Mouse (Mus musculus) forebrain, postnatal 0 days (tissue): ENCODE measurements around the gene Ptpn20. TPM values are rescaled to one million over a fixed set of nuclear protein-coding genes. Genes with fewer than 3 reads are reported as not detected.

Source experiments
- ATAC-seq: fragments of 200-750 bp; cut with Nextera tagmentation; 2 replicates; pipeline ENCODE4 v1.8.0; 2017; ENCODE audit warnings: mild to moderate bottlenecking, moderate library complexity
- DNase-seq: peaks from one replicate; pipeline ENCODE4 v3.0.0-alpha.2; 2015
- H3K27ac ChIP-seq: fragments of 300-500 bp; sonication (generic); 2 replicates; pipeline ENCODE4 v1.5.1; 2014; ENCODE audit warnings: low read depth, mild to moderate bottlenecking, antibody characterized with exemption, low read length, moderate library complexity, mixed read lengths
- H3K27me3 ChIP-seq: fragments of 300-500 bp; sonication (generic); 2 replicates; pipeline ENCODE4 v1.6.1; 2014; ENCODE audit warnings: mild to moderate bottlenecking, low read length, mixed read lengths; ENCODE audit not compliant: insufficient read depth
- H3K36me3 ChIP-seq: fragments of 300-500 bp; sonication (generic); 2 replicates; pipeline ENCODE4 v1.6.1; 2014; ENCODE audit warnings: mild to moderate bottlenecking, moderate library complexity; ENCODE audit not compliant: insufficient read depth
- H3K4me1 ChIP-seq: fragments of 300-500 bp; sonication (generic); 2 replicates; pipeline ENCODE4 v1.6.1; 2014; ENCODE audit warnings: antibody characterized with exemption; ENCODE audit not compliant: insufficient read depth
- H3K4me2 ChIP-seq: fragments of 300-500 bp; sonication (generic); 2 replicates; pipeline ENCODE4 v1.6.1; 2014; ENCODE audit warnings: low read depth, mild to moderate bottlenecking, moderate library complexity
- H3K4me3 ChIP-seq: fragments of 300-500 bp; sonication (generic); 2 replicates; pipeline ENCODE4 v1.5.1; 2014; ENCODE audit warnings: low read depth, low read length, mixed read lengths
- H3K9ac ChIP-seq: fragments of 300-500 bp; sonication (generic); 2 replicates; pipeline ENCODE4 v1.6.1; 2014; ENCODE audit warnings: mild to moderate bottlenecking
- H3K9me3 ChIP-seq: fragments of 300-500 bp; sonication (generic); 2 replicates; pipeline ENCODE4 v1.6.1; 2016; ENCODE audit warnings: low read length
- CTCF ChIP-seq: sonication (generic); IDR thresholded peaks from 2 replicates; pipeline ENCODE4 v1.5.1; 2016; ENCODE audit warnings: antibody characterized with exemption, control low read depth, low read depth
- WGBS: fragments of 180-500 bp; shearing (Covaris S2); extraction: QIAGEN DNeasy Blood & Tissue Kit; methylation state at CpG from one replicate; pipeline ENCODE4 v1.1.7; 2014; 5-methylcytosine and 5-hydroxymethylcytosine counted together
- polyA plus RNA-seq: library from polyadenylated mRNA; unstranded; fragments of >200 nt; fragmentation: Nextera tagmentation; extraction: Ambion mirVana; gene quantifications from 2 replicates; pipeline ENCODE4 v1.2.1, GENCODE M21; 2015
- total RNA-seq: library from RNA; depleted of rRNA; stranded (reverse); fragments of >200 nt; gene quantifications from 2 replicates; pipeline ENCODE4 v1.2.3, GENCODE M21; 2014

Gene Ptpn20
- total and polyA plus RNA-seq, 2 experiments from 2014 or later = 0.30 to 0.33 TPM

DNA sequence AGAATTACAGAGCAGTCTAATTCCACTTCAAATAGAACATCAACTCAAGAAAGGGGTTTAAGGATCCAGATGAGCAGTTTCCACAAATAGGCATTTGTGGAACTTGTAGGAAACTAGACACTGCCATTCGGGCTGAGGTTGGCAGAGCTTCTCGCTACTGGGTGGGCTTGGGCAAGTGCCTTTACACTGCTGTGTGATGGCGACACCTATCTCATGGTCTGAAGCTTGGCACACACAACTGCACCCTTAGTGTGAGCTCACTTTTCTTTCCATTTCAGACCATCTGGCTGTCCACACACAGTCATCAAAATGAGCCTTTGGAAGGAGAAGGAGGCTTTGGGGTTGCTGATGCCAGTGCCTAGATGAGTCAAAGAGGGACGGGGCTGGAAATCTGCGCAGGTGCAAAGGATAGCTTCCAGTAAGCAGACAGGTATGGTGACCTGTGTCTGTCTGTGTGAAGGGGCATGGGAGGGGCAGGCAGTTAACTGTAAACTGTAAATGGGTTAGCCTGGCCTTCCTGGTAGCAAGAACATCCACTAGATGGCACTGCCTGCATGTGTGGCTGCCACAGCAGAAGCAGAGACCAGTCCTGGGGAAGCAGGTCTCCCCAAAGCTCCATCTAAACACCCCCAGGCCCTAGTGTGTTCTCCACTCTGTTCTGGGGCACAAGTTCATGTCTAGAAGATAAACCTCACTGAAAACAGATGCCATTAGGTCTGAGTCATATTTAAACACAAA, 84.5 kb downstream of the Ptpn20 start:
- H3K4me2 ChIP-seq = no peak overlapping the region
- H3K9me3 ChIP-seq = no peaks in the 10 kb centered on the region
- H3K4me1 ChIP-seq = no peaks in the 10 kb centered on the region
- 67% methylated on average over 5 of the region's 5 CpGs for WGBS
- no peaks in the 10 kb centered on the region for H3K27me3 ChIP-seq
- peak; percentile 74 for DNase-seq
- ATAC-seq = peak; percentile 69
- peak; percentile 90 for TF ChIP-seq CTCF
- no peak overlapping the region for H3K9ac ChIP-seq
- H3K4me3 ChIP-seq = no peak overlapping the region
- no peaks in the 10 kb centered on the region for H3K36me3 ChIP-seq
- no peak overlapping the region for H3K27ac ChIP-seq

GRCm38 (mm10) chr14:33677996-33678395, 89.0 kb downstream of the Ptpn20 start:
- Histone ChIP-seq H3K9ac (no peak overlapping the region), H3K4me2 (no peak overlapping the region), H3K36me3 (no peaks in the 10 kb centered on the region), H3K27ac (no peak overlapping the region), H3K4me1 (no peaks in the 10 kb centered on the region), H3K27me3 (no peaks in the 10 kb centered on the region), H3K9me3 (no peaks in the 10 kb centered on the region), H3K4me3 (no peak overlapping the region)
- no peak for TF ChIP-seq CTCF
- DNase-seq (no peak), ATAC-seq (no peak)
- WGBS = 89% methylated on average over 6 of the region's 6 CpGs

- H3K9me3 ChIP-seq = no peaks in the 10 kb centered on the region
- no peak overlapping the region for H3K4me3 ChIP-seq
- H3K27me3 ChIP-seq = no peaks in the 10 kb centered on the region
- TF ChIP-seq CTCF = no peak
- H3K4me1 ChIP-seq = no peaks in the 10 kb centered on the region
- 77% methylated on average over 3 of the region's 3 CpGs for WGBS
- ATAC-seq (no peak), DNase-seq (no peak)
- H3K4me2 ChIP-seq = no peak overlapping the region
- H3K27ac ChIP-seq = no peak overlapping the region
- no peak overlapping the region for H3K9ac ChIP-seq
- H3K36me3 ChIP-seq = no peaks in the 10 kb centered on the region
Measured at GRCm38 (mm10) chr14:33678740-33679139, 89.7 kb downstream of the Ptpn20 start.

DNA sequence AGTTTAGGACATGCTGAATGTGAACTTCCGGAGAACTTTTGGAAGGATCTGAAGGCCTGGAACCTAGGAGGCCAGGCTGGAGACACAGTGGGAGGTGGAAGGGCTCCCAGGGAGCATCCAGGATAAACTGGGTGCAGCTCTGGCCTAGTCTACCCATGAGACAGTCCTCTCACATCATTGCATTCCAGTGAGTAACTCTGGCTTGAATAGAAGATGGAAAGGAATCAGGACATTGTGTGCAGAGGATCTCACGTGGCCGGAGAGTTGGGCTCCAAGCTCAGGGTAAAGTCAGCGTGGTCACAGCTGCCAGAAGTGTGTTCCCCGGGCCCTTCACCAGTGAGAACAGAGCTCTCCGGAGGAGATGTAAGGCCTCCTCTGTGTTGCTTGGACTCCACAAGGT, 91.6 kb downstream of the Ptpn20 start:
- no peak for TF ChIP-seq CTCF
- no peak overlapping the region for H3K4me2 ChIP-seq
- no peaks in the 10 kb centered on the region for H3K27me3 ChIP-seq
- H3K9me3 ChIP-seq = no peaks in the 10 kb centered on the region
- ATAC-seq = no peak
- no peak overlapping the region for H3K9ac ChIP-seq
- H3K36me3 ChIP-seq = no peaks in the 10 kb centered on the region
- 96% methylated on average over 6 of the region's 6 CpGs for WGBS
- H3K4me1 ChIP-seq = no peaks in the 10 kb centered on the region
- no peak for DNase-seq
- H3K27ac ChIP-seq = no peak overlapping the region
- no peak overlapping the region for H3K4me3 ChIP-seq

DNA sequence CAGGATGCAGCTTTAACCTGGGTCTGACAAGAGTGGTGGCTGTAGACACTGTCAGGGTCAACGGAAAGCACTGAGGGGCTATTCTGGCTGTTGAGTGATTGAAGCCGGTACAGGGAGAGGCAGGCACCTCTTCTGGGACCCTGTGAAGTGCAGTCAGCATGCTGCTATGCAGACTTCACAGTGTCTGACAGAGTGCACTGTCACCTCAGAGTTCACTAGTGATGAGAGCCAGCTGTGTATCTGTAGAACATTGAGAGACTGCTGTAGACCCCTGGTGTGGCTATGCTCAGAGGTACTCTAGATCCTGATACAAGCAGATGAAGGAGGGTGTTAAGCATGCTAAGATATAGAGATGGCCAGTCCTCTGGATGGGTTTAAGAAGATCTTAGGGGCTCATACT, 93.8 kb downstream of the Ptpn20 start:
- Histone ChIP-seq H3K27me3 (no peaks in the 10 kb centered on the region), H3K9me3 (no peaks in the 10 kb centered on the region), H3K9ac (no peak overlapping the region), H3K27ac (no peak overlapping the region), H3K4me3 (no peak overlapping the region), H3K36me3 (no peaks in the 10 kb centered on the region), H3K4me2 (no peak overlapping the region), H3K4me1 (no peaks in the 10 kb centered on the region)
- no peak for DNase-seq
- no peak for ATAC-seq
- 97% methylated on average over 2 of the region's 2 CpGs for WGBS
- no peak for TF ChIP-seq CTCF

GRCm38 (mm10) chr14:33683701-33684100, 94.7 kb downstream of the Ptpn20 start:
- no peak for TF ChIP-seq CTCF
- H3K36me3 ChIP-seq = no peaks in the 10 kb centered on the region
- no peak overlapping the region for H3K4me3 ChIP-seq
- no peak overlapping the region for H3K4me2 ChIP-seq
- ATAC-seq (peak; percentile 89), DNase-seq (peak; percentile 60)
- H3K4me1 ChIP-seq = no peaks in the 10 kb centered on the region
- H3K9ac ChIP-seq = no peak overlapping the region
- peak overlapping the region; percentile 16; the same call in 1 of the 2 replicates for H3K27ac ChIP-seq
- no peaks in the 10 kb centered on the region for H3K9me3 ChIP-seq
- 26% methylated on average over 13 of the region's 13 CpGs for WGBS
- no peaks in the 10 kb centered on the region for H3K27me3 ChIP-seq

- H3K27me3 ChIP-seq = no peaks in the 10 kb centered on the region
- DNase-seq (no peak), ATAC-seq (no peak)
- WGBS = 48% methylated on average over 6 of the region's 6 CpGs
- no peak overlapping the region for H3K27ac ChIP-seq
- no peak overlapping the region for H3K9ac ChIP-seq
- no peaks in the 10 kb centered on the region for H3K4me1 ChIP-seq
- no peaks in the 10 kb centered on the region for H3K9me3 ChIP-seq
- H3K4me2 ChIP-seq = no peak overlapping the region
- H3K4me3 ChIP-seq = no peak overlapping the region
- no peak for TF ChIP-seq CTCF
- H3K36me3 ChIP-seq = no peaks in the 10 kb centered on the region
Measured at GRCm38 (mm10) chr14:33687444-33688028, 98.5 kb downstream of the Ptpn20 start.
